Mouse (Mus musculus): Measurements from ENCODE around the gene Gria2. TPM values are rescaled to one million over a fixed set of nuclear protein-coding genes. Genes with fewer than 3 reads are reported as not detected.

Gria2 gene
- polyA plus RNA-seq, 1 experiment from 2014 or later: 1.5 TPM

DNA sequence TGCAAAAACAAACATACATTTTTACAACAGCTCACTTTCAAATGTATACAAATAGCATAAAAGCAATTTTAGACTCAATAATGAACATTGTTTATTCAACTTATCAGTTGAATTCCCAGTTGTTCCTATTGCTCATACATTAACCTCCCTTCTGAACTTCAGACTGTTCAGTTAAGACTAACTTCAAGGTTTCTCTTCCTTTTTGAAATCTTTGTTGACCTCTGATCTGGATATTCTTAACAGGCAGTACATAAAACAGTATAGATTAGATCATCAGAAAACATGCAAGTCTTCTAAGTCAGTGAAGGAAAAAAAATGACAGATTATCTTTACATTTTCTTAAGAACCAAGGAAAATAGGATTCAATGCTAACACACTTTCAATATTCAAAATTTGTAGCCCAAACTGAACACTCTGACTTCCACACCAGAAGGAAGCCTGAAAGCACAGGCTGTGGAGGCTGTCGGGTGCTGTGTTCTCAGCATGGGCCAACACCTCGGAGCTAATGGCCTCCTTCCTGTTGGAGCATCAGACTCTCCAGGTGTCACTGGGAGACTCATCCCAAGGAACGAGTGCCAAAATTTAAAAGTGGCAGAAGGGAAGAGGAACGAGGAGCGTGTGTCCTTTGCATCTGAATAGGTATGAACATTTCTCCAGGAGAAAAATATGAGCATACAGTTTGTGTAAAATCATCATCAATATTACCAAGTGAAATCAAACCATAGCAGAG, 33.0 kb downstream of the Gria2 start:
- Histone ChIP-seq H3K9ac (ENCODE audit: low read depth, low read length) (no peak overlapping the region), H3K27me3 (replicated peaks; ENCODE audit: control insufficient read depth, insufficient read depth, low read length) (no peaks in the 10 kb centered on the region), H3K4me2 (no peak overlapping the region), H3K9me3 (ENCODE audit: control insufficient read depth, low read length) (no peaks in the 10 kb centered on the region), H3K4me3 (ENCODE audit: low read depth, low read length) (no peak overlapping the region), H3K27ac (ENCODE audit: low read depth, low read length) (no peak overlapping the region), H3K4me1 (replicated peaks; ENCODE audit: control insufficient read depth, insufficient read depth, low read length) (no peaks in the 10 kb centered on the region), H3K36me3 (ENCODE audit: control insufficient read depth, insufficient read depth, low read length) (no peaks in the 10 kb centered on the region)
- ATAC-seq (replicated peaks; ENCODE audit: low FRiP score): no peak
- 61% methylated on average over 5 of the region's 5 CpGs for WGBS
- DNase-seq (ENCODE audit: low spot score): no peak

DNA sequence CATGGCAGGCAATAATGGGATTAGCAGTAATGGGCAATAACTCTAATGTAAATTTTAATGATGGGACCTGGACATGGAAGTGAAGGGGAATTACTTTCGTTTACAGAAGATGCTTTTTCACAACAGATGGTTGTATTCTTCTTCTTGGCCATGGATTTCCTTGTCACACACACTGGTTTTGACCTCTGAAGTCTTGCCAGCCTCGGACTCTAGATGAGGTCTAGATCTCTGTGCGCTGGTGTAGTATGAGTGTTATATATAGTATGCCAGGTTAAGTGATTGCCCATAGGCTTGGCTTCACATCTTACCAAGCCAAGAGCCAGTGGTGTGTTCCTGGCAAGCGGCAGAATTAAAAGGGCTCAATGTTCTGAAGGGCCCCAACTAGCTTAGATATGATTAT, 43.7 kb downstream of the Gria2 start:
- DNase-seq (ENCODE audit: low spot score) (no peak), ATAC-seq (replicated peaks; ENCODE audit: low FRiP score) (no peak)
- no peaks in the 10 kb centered on the region for H3K9me3 ChIP-seq (ENCODE audit: control insufficient read depth, low read length)
- H3K27me3 ChIP-seq (replicated peaks; ENCODE audit: control insufficient read depth, insufficient read depth, low read length): no peaks in the 10 kb centered on the region
- H3K36me3 ChIP-seq (ENCODE audit: control insufficient read depth, insufficient read depth, low read length): no peaks in the 10 kb centered on the region
- H3K4me2 ChIP-seq: no peak overlapping the region
- no peak overlapping the region for H3K9ac ChIP-seq (ENCODE audit: low read depth, low read length)
- H3K4me1 ChIP-seq (replicated peaks; ENCODE audit: control insufficient read depth, insufficient read depth, low read length): no peaks in the 10 kb centered on the region
- H3K4me3 ChIP-seq (ENCODE audit: low read depth, low read length): no peak overlapping the region
- 74% methylated on average over 4 of the region's 4 CpGs for WGBS
- H3K27ac ChIP-seq (ENCODE audit: low read depth, low read length): no peak overlapping the region

DNA sequence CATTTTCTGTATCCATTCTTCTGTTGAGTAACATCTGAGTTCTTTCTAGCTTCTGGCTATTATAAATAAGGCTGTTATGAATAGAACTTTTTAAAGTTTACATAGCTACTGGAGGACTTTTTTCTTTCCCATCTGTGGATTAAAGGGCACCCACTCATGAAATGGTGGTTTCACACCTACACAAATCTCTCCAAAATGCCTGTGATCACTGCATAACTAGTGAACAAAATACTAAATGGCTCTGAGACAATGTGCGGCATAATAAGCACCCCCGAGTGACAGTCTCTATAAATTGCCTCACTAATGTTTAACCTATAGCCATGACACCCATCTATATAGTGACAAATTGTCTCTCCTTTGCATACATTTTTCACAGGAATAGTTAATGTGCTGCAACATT, 44.3 kb downstream of the Gria2 start:
- Histone ChIP-seq H3K4me3 (ENCODE audit: low read depth, low read length) (no peak overlapping the region), H3K27ac (ENCODE audit: low read depth, low read length) (no peak overlapping the region), H3K9ac (ENCODE audit: low read depth, low read length) (no peak overlapping the region), H3K27me3 (replicated peaks; ENCODE audit: control insufficient read depth, insufficient read depth, low read length) (no peaks in the 10 kb centered on the region), H3K4me1 (replicated peaks; ENCODE audit: control insufficient read depth, insufficient read depth, low read length) (no peaks in the 10 kb centered on the region), H3K9me3 (ENCODE audit: control insufficient read depth, low read length) (no peaks in the 10 kb centered on the region), H3K4me2 (no peak overlapping the region), H3K36me3 (ENCODE audit: control insufficient read depth, insufficient read depth, low read length) (no peaks in the 10 kb centered on the region)
- DNase-seq (ENCODE audit: low spot score) (no peak), ATAC-seq (replicated peaks; ENCODE audit: low FRiP score) (no peak)
- WGBS: 87% methylated on average over 2 of the region's 2 CpGs

DNA sequence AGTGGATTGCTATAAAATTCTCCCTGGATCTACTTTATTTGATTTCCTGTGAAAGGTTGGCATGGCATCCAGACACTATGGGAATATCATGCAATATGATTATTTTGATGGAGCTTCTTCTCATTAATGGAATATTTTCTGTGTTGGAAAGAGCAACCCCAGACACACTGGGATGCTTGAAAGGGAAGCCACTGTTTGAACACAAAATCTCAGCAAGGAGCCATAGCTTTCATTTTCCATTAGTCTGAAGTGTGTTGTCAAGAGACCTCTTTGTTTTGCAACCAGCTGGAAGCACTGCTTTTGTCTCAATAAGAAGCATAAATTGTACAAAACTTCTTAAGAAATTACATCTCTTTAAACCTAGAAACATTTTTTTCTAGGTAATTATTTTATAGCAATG, 51.8 kb downstream of the Gria2 start:
- H3K27me3 ChIP-seq (replicated peaks; ENCODE audit: control insufficient read depth, insufficient read depth, low read length): no peaks in the 10 kb centered on the region
- ATAC-seq (replicated peaks; ENCODE audit: low FRiP score) (no peak), DNase-seq (ENCODE audit: low spot score) (no peak)
- no peaks in the 10 kb centered on the region for H3K9me3 ChIP-seq (ENCODE audit: control insufficient read depth, low read length)
- H3K9ac ChIP-seq (ENCODE audit: low read depth, low read length): no peak overlapping the region
- H3K36me3 ChIP-seq (ENCODE audit: control insufficient read depth, insufficient read depth, low read length): no peaks in the 10 kb centered on the region
- no peak overlapping the region for H3K4me3 ChIP-seq (ENCODE audit: low read depth, low read length)
- no peaks in the 10 kb centered on the region for H3K4me1 ChIP-seq (replicated peaks; ENCODE audit: control insufficient read depth, insufficient read depth, low read length)
- no peak overlapping the region for H3K27ac ChIP-seq (ENCODE audit: low read depth, low read length)
- no peak overlapping the region for H3K4me2 ChIP-seq

DNA sequence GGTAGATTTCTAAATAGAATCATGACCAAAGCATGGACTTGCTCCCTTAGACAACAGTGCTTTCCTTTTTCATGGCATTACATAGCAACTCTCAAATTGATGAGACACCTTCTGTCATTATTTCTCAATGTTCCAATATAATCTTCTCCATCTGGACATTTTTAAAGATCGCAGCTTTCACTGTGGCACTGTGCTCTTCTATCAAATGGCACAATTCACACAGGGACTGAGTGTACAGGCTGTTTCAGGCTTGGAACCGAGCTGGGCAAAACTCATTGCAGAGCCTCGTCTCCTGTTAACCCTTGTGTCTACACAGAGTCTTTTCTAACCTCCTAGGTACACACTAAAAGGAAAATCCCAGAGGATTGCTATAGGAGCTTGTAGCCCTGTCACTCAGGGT, 77.4 kb downstream of the Gria2 start:
- H3K4me2 ChIP-seq: no peak overlapping the region
- WGBS: 66% methylated on average over 3 of the region's 3 CpGs
- no peaks in the 10 kb centered on the region for H3K9me3 ChIP-seq (ENCODE audit: control insufficient read depth, low read length)
- ATAC-seq (replicated peaks; ENCODE audit: low FRiP score) (no peak), DNase-seq (ENCODE audit: low spot score) (no peak)
- H3K4me1 ChIP-seq (replicated peaks; ENCODE audit: control insufficient read depth, insufficient read depth, low read length): no peaks in the 10 kb centered on the region
- H3K9ac ChIP-seq (ENCODE audit: low read depth, low read length): no peak overlapping the region
- no peak overlapping the region for H3K4me3 ChIP-seq (ENCODE audit: low read depth, low read length)
- H3K27ac ChIP-seq (ENCODE audit: low read depth, low read length): no peak overlapping the region
- H3K27me3 ChIP-seq (replicated peaks; ENCODE audit: control insufficient read depth, insufficient read depth, low read length): no peaks in the 10 kb centered on the region
- no peaks in the 10 kb centered on the region for H3K36me3 ChIP-seq (ENCODE audit: control insufficient read depth, insufficient read depth, low read length)

DNA sequence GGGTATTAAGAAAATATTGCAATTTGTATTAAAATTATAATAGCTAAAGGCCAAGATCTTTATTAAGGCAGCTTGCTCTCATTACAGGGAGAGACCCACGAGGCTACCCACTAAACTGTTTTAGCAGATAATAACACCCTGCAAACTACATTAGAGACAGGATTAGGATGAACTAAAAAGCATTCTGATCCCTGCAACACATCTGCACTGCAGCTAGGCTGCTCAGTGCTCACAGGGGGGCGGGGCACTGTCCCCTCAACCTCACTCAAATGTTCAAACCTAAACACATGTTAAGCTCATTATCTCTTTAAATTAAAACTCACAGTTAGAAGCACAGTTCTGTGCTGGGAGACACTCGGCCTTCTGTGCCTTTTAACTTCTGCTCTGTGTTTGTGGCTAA, 89.5 kb downstream of the Gria2 start:
- no peak overlapping the region for H3K9ac ChIP-seq (ENCODE audit: low read depth, low read length)
- no peak overlapping the region for H3K27ac ChIP-seq (ENCODE audit: low read depth, low read length)
- DNase-seq (ENCODE audit: low spot score): no peak
- no peaks in the 10 kb centered on the region for H3K36me3 ChIP-seq (ENCODE audit: control insufficient read depth, insufficient read depth, low read length)
- H3K27me3 ChIP-seq (replicated peaks; ENCODE audit: control insufficient read depth, insufficient read depth, low read length): no peaks in the 10 kb centered on the region
- no peaks in the 10 kb centered on the region for H3K9me3 ChIP-seq (ENCODE audit: control insufficient read depth, low read length)
- H3K4me1 ChIP-seq (replicated peaks; ENCODE audit: control insufficient read depth, insufficient read depth, low read length): no peaks in the 10 kb centered on the region
- 55% methylated on average over 3 of the region's 3 CpGs for WGBS
- no peak for ATAC-seq (replicated peaks; ENCODE audit: low FRiP score)
- no peak overlapping the region for H3K4me3 ChIP-seq (ENCODE audit: low read depth, low read length)
- no peak overlapping the region for H3K4me2 ChIP-seq

DNA sequence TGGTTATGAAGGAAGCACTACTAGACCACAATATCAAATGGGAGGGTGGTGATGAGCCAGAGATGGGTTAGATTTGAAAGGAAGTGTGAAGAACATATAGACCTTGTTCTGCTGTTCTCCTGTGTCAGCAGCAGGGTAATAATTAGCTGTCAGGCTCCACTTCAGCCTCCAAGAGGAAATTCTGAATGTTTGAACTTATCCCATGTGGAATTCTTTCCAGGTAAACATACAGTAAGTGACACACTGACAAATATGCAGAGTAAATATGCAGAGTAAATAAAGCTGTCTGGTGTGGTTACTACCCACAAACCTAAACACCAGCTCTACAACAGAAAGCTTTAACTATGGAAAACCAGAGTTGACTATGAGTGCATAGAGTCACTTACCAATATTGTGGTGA, 93.6 kb downstream of the Gria2 start:
- H3K27me3 ChIP-seq (replicated peaks; ENCODE audit: control insufficient read depth, insufficient read depth, low read length): no peaks in the 10 kb centered on the region
- ATAC-seq (replicated peaks; ENCODE audit: low FRiP score) (no peak), DNase-seq (ENCODE audit: low spot score) (no peak)
- H3K4me2 ChIP-seq: no peak overlapping the region
- no peaks in the 10 kb centered on the region for H3K4me1 ChIP-seq (replicated peaks; ENCODE audit: control insufficient read depth, insufficient read depth, low read length)
- no peaks in the 10 kb centered on the region for H3K9me3 ChIP-seq (ENCODE audit: control insufficient read depth, low read length)
- H3K27ac ChIP-seq (ENCODE audit: low read depth, low read length): no peak overlapping the region
- no peaks in the 10 kb centered on the region for H3K36me3 ChIP-seq (ENCODE audit: control insufficient read depth, insufficient read depth, low read length)
- H3K4me3 ChIP-seq (ENCODE audit: low read depth, low read length): no peak overlapping the region
- no peak overlapping the region for H3K9ac ChIP-seq (ENCODE audit: low read depth, low read length)

DNA sequence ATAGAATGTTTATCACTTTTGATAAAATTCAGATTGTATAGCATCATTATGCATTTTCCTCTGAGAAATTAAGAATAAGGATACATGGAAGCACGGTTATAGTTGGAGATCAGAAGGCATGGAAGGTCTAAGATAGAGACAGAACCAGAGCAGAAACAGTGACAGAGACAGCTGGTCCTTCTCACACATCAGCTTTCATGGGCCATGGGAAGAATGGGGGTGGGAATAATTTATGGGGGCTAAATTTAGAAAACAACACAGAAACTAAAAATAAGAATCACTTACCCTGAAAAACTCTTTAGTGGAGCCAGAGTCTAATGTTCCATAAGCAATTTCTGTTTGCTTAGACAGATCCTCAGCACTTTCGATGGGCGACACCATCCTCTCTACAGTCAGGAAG, 100.5 kb downstream of the Gria2 start:
- ATAC-seq (replicated peaks; ENCODE audit: low FRiP score) (no peak), DNase-seq (ENCODE audit: low spot score) (no peak)
- H3K4me2 ChIP-seq: no peak overlapping the region
- H3K9ac ChIP-seq (ENCODE audit: low read depth, low read length): no peak overlapping the region
- H3K9me3 ChIP-seq (ENCODE audit: control insufficient read depth, low read length): no peaks in the 10 kb centered on the region
- no peak overlapping the region for H3K4me3 ChIP-seq (ENCODE audit: low read depth, low read length)
- H3K36me3 ChIP-seq (ENCODE audit: control insufficient read depth, insufficient read depth, low read length): no peaks in the 10 kb centered on the region
- WGBS: 85% methylated on average over 3 of the region's 3 CpGs
- no peaks in the 10 kb centered on the region for H3K27me3 ChIP-seq (replicated peaks; ENCODE audit: control insufficient read depth, insufficient read depth, low read length)
- no peak overlapping the region for H3K27ac ChIP-seq (ENCODE audit: low read depth, low read length)
- H3K4me1 ChIP-seq (replicated peaks; ENCODE audit: control insufficient read depth, insufficient read depth, low read length): no peaks in the 10 kb centered on the region

DNA sequence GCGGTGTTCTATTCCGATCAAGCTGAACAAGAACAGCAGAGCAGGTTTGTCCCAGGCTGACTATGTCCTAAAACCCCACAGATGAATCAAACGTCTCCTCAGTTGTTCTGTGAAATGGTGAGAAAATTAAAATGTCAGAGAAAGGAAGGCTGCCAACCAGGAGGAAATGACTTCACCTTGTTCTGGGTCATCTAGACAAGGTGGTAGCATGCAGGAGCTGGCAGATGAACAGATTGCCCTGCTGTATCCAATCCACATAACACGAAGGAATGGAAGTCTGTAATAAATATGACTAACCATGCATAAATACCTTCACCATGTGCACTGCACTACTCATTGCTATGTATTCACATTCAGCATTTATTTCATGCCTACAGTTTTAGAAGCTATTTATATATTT, 105.1 kb downstream of the Gria2 start:
- Histone ChIP-seq H3K4me1 (replicated peaks; ENCODE audit: control insufficient read depth, insufficient read depth, low read length) (no peaks in the 10 kb centered on the region), H3K36me3 (ENCODE audit: control insufficient read depth, insufficient read depth, low read length) (no peaks in the 10 kb centered on the region), H3K27ac (ENCODE audit: low read depth, low read length) (no peak overlapping the region), H3K27me3 (replicated peaks; ENCODE audit: control insufficient read depth, insufficient read depth, low read length) (no peaks in the 10 kb centered on the region), H3K4me2 (no peak overlapping the region), H3K4me3 (ENCODE audit: low read depth, low read length) (no peak overlapping the region), H3K9me3 (ENCODE audit: control insufficient read depth, low read length) (no peaks in the 10 kb centered on the region), H3K9ac (ENCODE audit: low read depth, low read length) (no peak overlapping the region)
- DNase-seq (ENCODE audit: low spot score) (no peak), ATAC-seq (replicated peaks; ENCODE audit: low FRiP score) (no peak)
- 82% methylated on average over 4 of the region's 4 CpGs for WGBS

Measured in liver, embryonic 11.5 days (tissue).